Mouse (Mus musculus) ES-Bruce4 (cell line): Measurements from ENCODE around the gene Ccdc92. TPM values are rescaled to one million over a fixed set of nuclear protein-coding genes. Genes with fewer than 3 reads are reported as not detected.

Experiments
- H3K27ac ChIP-seq: 2 replicates; pipeline ENCODE4 v1.5.1; 2012; ENCODE audit warnings: low read length, inconsistent platforms; ENCODE audit not compliant: insufficient read depth
- H3K27me3 ChIP-seq: 2 replicates; pipeline ENCODE4 v1.6.1; 2012; ENCODE audit warnings: mild to moderate bottlenecking, low read length, inconsistent platforms; ENCODE audit not compliant: control insufficient read depth, poor library complexity, insufficient read depth, severe bottlenecking
- H3K36me3 ChIP-seq: 2 replicates; pipeline ENCODE4 v1.6.1; 2012; ENCODE audit warnings: inconsistent platforms, mild to moderate bottlenecking, low read length, moderate library complexity; ENCODE audit not compliant: control insufficient read depth, poor library complexity, insufficient read depth, severe bottlenecking
- H3K4me1 ChIP-seq: one replicate; pipeline ENCODE4 v1.8.1; 2011; ENCODE audit warnings: low read length; ENCODE audit not compliant: control insufficient read depth, insufficient read depth
- H3K4me3 ChIP-seq: 2 replicates; pipeline ENCODE4 v1.5.1; 2011; ENCODE audit warnings: low read depth, mild to moderate bottlenecking, low read length
- H3K9ac ChIP-seq: 2 replicates; pipeline ENCODE4 v1.6.1; 2012; ENCODE audit warnings: low read depth, mild to moderate bottlenecking, inconsistent platforms; ENCODE audit not compliant: poor library complexity, severe bottlenecking
- H3K9me3 ChIP-seq: replicated peaks from 2 replicates; pipeline ENCODE4 v1.6.1; 2012; ENCODE audit warnings: mild to moderate bottlenecking, low read length, inconsistent platforms; ENCODE audit not compliant: control insufficient read depth, poor library complexity, insufficient read depth, severe bottlenecking
- CTCF ChIP-seq: IDR thresholded peaks from one replicate; pipeline ENCODE4 v1.8.1; 2011; ENCODE audit warnings: low read depth, low read length
- EP300 ChIP-seq: IDR thresholded peaks from 2 replicates; pipeline ENCODE4 v1.6.1; 2011; ENCODE audit warnings: low read depth, low read length; ENCODE audit not compliant: insufficient read depth
- POLR2A ChIP-seq: IDR thresholded peaks from one replicate; pipeline ENCODE4 v1.8.1; 2011; ENCODE audit warnings: low read length; ENCODE audit not compliant: insufficient read depth
- polyA plus RNA-seq: library from polyadenylated mRNA; stranded (reverse); fragments of >200 nt; gene quantifications from 2 replicates; pipeline ENCODE4 v1.2.4, GENCODE M21; 2011; ENCODE audit warnings: low read depth; ENCODE audit not compliant: missing spikeins, insufficient read depth, insufficient read length

Ccdc92 gene
- polyA plus RNA-seq, 1 experiment = 8.3 TPM

GRCm38 (mm10) chr5:124879801-124880200, 17.6 kb upstream of the Ccdc92 start:
- H3K4me1 ChIP-seq = peaks cover 2% of the 10 kb centered on the region
- TF ChIP-seq EP300 = no peak
- TF ChIP-seq CTCF = no peak
- TF ChIP-seq POLR2A = no peak
- no peak overlapping the region for H3K4me3 ChIP-seq
- no peak overlapping the region for H3K27ac ChIP-seq
- H3K36me3 ChIP-seq = peaks cover 5% of the 10 kb centered on the region
- no peak overlapping the region for H3K9ac ChIP-seq
- H3K27me3 ChIP-seq = no peaks in the 10 kb centered on the region
- no peaks in the 10 kb centered on the region for H3K9me3 ChIP-seq

- TF ChIP-seq EP300 = no peak
- TF ChIP-seq CTCF = no peak
- no peak for TF ChIP-seq POLR2A
- H3K4me3 ChIP-seq = no peak overlapping the region
Measured at GRCm38 (mm10) chr5:124879251-124879650, 17.0 kb upstream of the Ccdc92 start.

GRCm38 (mm10) chr5:124873890-124874601, 11.8 kb upstream of the Ccdc92 start:
- no peak overlapping the region for H3K9ac ChIP-seq
- H3K36me3 ChIP-seq = 0 out of 2 replicates have a peak, but pooled peaks cover 6% of the 10 kb centered on the region
- no peaks in the 10 kb centered on the region for H3K9me3 ChIP-seq
- no peak for TF ChIP-seq CTCF
- TF ChIP-seq POLR2A = no peak
- TF ChIP-seq EP300 = no peak
- no peaks in the 10 kb centered on the region for H3K27me3 ChIP-seq
- H3K27ac ChIP-seq = no peak overlapping the region
- no peak overlapping the region for H3K4me3 ChIP-seq
- peaks cover 3% of the 10 kb centered on the region for H3K4me1 ChIP-seq

More at GRCm38 (mm10) chr5:124879251-124879650, 17.0 kb upstream of the Ccdc92 start:
- H3K27ac ChIP-seq = no peak overlapping the region
- no peak overlapping the region for H3K9ac ChIP-seq
- H3K4me1 ChIP-seq = peaks cover 3% of the 10 kb centered on the region
- H3K27me3 ChIP-seq = no peaks in the 10 kb centered on the region
- H3K9me3 ChIP-seq = no peaks in the 10 kb centered on the region
- H3K36me3 ChIP-seq = peaks cover 4% of the 10 kb centered on the region; the same call in 1 of the 2 replicates

- no peak overlapping the region for H3K27ac ChIP-seq
- H3K27me3 ChIP-seq = no peaks in the 10 kb centered on the region
- no peak overlapping the region for H3K4me3 ChIP-seq
- H3K36me3 ChIP-seq = 0 out of 2 replicates have a peak, but pooled peaks cover 6% of the 10 kb centered on the region
- H3K9ac ChIP-seq = no peak overlapping the region
- H3K9me3 ChIP-seq = no peaks in the 10 kb centered on the region
- TF ChIP-seq CTCF (no peak), EP300 (no peak), POLR2A (no peak)
- peaks cover 3% of the 10 kb centered on the region for H3K4me1 ChIP-seq
Measured at GRCm38 (mm10) chr5:124873096-124873495, 10.9 kb upstream of the Ccdc92 start.

GRCm38 (mm10) chr5:124872033-124872432, 9.8 kb upstream of the Ccdc92 start:
- H3K36me3 ChIP-seq = 0 out of 2 replicates have a peak, but pooled peaks cover 6% of the 10 kb centered on the region

GRCm38 (mm10) chr5:124868981-124869380, 6.8 kb upstream of the Ccdc92 start:
- no peak overlapping the region for H3K9ac ChIP-seq
- 0 out of 2 replicates have a peak, but pooled peaks cover 5% of the 10 kb centered on the region for H3K36me3 ChIP-seq
- H3K4me3 ChIP-seq = no peak overlapping the region
- H3K4me1 ChIP-seq = no peaks in the 10 kb centered on the region
- H3K27me3 ChIP-seq = no peaks in the 10 kb centered on the region
- peak; percentile 47 for TF ChIP-seq CTCF
- no peak for TF ChIP-seq POLR2A
- no peak for TF ChIP-seq EP300
- H3K27ac ChIP-seq = no peak overlapping the region
- H3K9me3 ChIP-seq = no peaks in the 10 kb centered on the region

More at GRCm38 (mm10) chr5:124872033-124872432, 9.8 kb upstream of the Ccdc92 start:
- no peak overlapping the region for H3K27ac ChIP-seq
- no peaks in the 10 kb centered on the region for H3K27me3 ChIP-seq
- H3K9me3 ChIP-seq = no peaks in the 10 kb centered on the region
- no peak overlapping the region for H3K4me3 ChIP-seq
- TF ChIP-seq EP300 = no peak
- TF ChIP-seq POLR2A = no peak
- TF ChIP-seq CTCF = no peak
- H3K4me1 ChIP-seq = peaks cover 3% of the 10 kb centered on the region
- H3K9ac ChIP-seq = no peak overlapping the region
